Mouse (Mus musculus) brain, embryonic 14.5 days (tissue): ENCODE data around the gene Btbd8. TPM values are rescaled to one million over a fixed set of nuclear protein-coding genes. Genes with fewer than 3 reads are reported as not detected.

Experiments
- DNase-seq: peaks from one replicate; pipeline ENCODE4 v3.0.0-alpha.2; 2011; ENCODE audit warnings: low read depth
- CTCF ChIP-seq: fragments of 200-500 bp; IDR thresholded peaks from 2 replicates; pipeline ENCODE4 v1.5.1; 2012; ENCODE audit warnings: inconsistent platforms, mild to moderate bottlenecking, moderate library complexity, borderline replicate concordance; ENCODE audit not compliant: insufficient read depth, insufficient read length; ENCODE audit errors: extremely low read depth
- POLR2A ChIP-seq: fragments of 200-500 bp; IDR thresholded peaks from 2 replicates; pipeline ENCODE4 v1.6.1; 2012; ENCODE audit warnings: mild to moderate bottlenecking, inconsistent platforms, borderline replicate concordance; ENCODE audit not compliant: poor library complexity, insufficient read depth, insufficient read length, severe bottlenecking; ENCODE audit errors: extremely low read depth
- polyA plus RNA-seq: library from polyadenylated mRNA; depleted of rRNA; stranded (reverse); fragments of >200 nt; gene quantifications from 2 replicates; pipeline ENCODE4 v1.2.3, GENCODE M21; 2012

The Btbd8 gene
- polyA plus RNA-seq, 1 experiment = 15.2 TPM

- DNase-seq = no peak
- no peak for TF ChIP-seq CTCF
- TF ChIP-seq POLR2A = no peak
These were observed 6.5 kb upstream of the Btbd8 start, which contains the start of gene Lpcat2b for GRCm38 (mm10) chr5:107431249-107431648. Gene Lpcat2b (plus strand): TSS chr5:107431549.

GRCm38 (mm10) chr5:107434001-107434400, 3.8 kb upstream of the Btbd8 start:
- TF ChIP-seq CTCF (no peak), POLR2A (no peak)
- DNase-seq = no peak

- TF ChIP-seq CTCF = no peak
- TF ChIP-seq POLR2A = no peak
- no peak for DNase-seq
These were observed 1.6 kb upstream of the Btbd8 start for GRCm38 (mm10) chr5:107436185-107436584.

- DNase-seq = no peak
- TF ChIP-seq POLR2A = no peak
- TF ChIP-seq CTCF = no peak
These were observed 1.1 kb upstream of the Btbd8 start for GRCm38 (mm10) chr5:107436587-107437209.

GRCm38 (mm10) chr5:107438353-107438752, 556 bp downstream of the Btbd8 start:
- TF ChIP-seq POLR2A (no peak), CTCF (no peak)
- no peak for DNase-seq

- TF ChIP-seq CTCF (no peak), POLR2A (no peak)
- no peak for DNase-seq
These were observed 4.1 kb downstream of the Btbd8 start for GRCm38 (mm10) chr5:107441881-107442280.

GRCm38 (mm10) chr5:107444251-107444650, 6.5 kb downstream of the Btbd8 start:
- TF ChIP-seq CTCF (no peak), POLR2A (no peak)
- DNase-seq = peak; percentile 7

- TF ChIP-seq CTCF = no peak
- TF ChIP-seq POLR2A = no peak
- DNase-seq = peak; percentile 6
These were observed 10.2 kb downstream of the Btbd8 start for GRCm38 (mm10) chr5:107447977-107448376.

- TF ChIP-seq CTCF (no peak), POLR2A (no peak)
- no peak for DNase-seq
These were observed 11.0 kb downstream of the Btbd8 start for GRCm38 (mm10) chr5:107448784-107449183.

- TF ChIP-seq POLR2A (no peak), CTCF (no peak)
- DNase-seq = no peak
These were observed 11.8 kb downstream of the Btbd8 start for GRCm38 (mm10) chr5:107449620-107450019.

- no peak for DNase-seq
- TF ChIP-seq POLR2A (no peak), CTCF (no peak)
These were observed 12.5 kb downstream of the Btbd8 start for GRCm38 (mm10) chr5:107450299-107450698.
